Comparison of ENCODE assay signal across 11 mouse cellular contexts in genomic region chr16:8781660-8782059, GRCm38 (mm10).
"Had no signal": no experiment of that assay in that cellular context is flagged by ENCODE, and none has a peak within 500 bp of the region (broad histone marks: within the 10 kb centered on the region; RNA-seq: fewer than 3 reads in every experiment).

No protein-coding gene starts in this region.

- H3K4me3 ChIP-seq: limb, embryonic 10.5 days; liver, embryonic 13.5 days; midbrain, embryonic 12.5 days had no signal

- H3K27ac ChIP-seq: limb, embryonic 10.5 days; liver, embryonic 13.5 days; midbrain, embryonic 12.5 days had no signal

- H3K9ac ChIP-seq: lung, embryonic 14.5 days; midbrain, embryonic 12.5 days had no signal

- DNase-seq: kidney, adult 8-10 months; kidney, postnatal 25 days; liver, embryonic 13.5 days; lung, embryonic 14.5 days; lung, postnatal 14 days; right cerebral cortex, adult 18-20 months; right cerebral cortex, postnatal 25 days; thymus, postnatal 4 days had no signal

- H3K9me3 ChIP-seq: limb, embryonic 10.5 days; liver, embryonic 13.5 days; midbrain, embryonic 12.5 days had no signal

- H3K36me3 ChIP-seq: limb, embryonic 10.5 days; liver, embryonic 13.5 days; midbrain, embryonic 12.5 days had no signal

- ATAC-seq: intestine, postnatal 0 days had no signal

- H3K4me2 ChIP-seq: lung, embryonic 14.5 days; midbrain, embryonic 12.5 days had no signal

- H3K27me3 ChIP-seq: liver, embryonic 13.5 days; midbrain, embryonic 12.5 days had no signal

- H3K4me1 ChIP-seq: limb, embryonic 10.5 days; midbrain, embryonic 12.5 days had no signal
